Mouse (Mus musculus) regulatory T cell (primary cell): ENCODE data around the gene Inpp5f.

Experiments used
- in situ Hi-C: fragments of 300-600 bp; cut with MboI, MseI; formaldehyde crosslinking; loops from one replicate; pipeline ENCODE4 v1.15.1; 2025; ENCODE audit warnings: high pct_unique_total_duplicates

The Inpp5f gene

GRCm38 (mm10) chr7:128738041-128738440 is 126.9 kb downstream of the Inpp5f start:
- in situ Hi-C loops: no loop called here

- in situ Hi-C loops: no loop called here
These were observed 128.0 kb downstream of the Inpp5f start for GRCm38 (mm10) chr7:128739116-128739461.

- in situ Hi-C loops: no loop called here
These were observed 128.5 kb downstream of the Inpp5f start for GRCm38 (mm10) chr7:128739462-128740277.

GRCm38 (mm10) chr7:128740334-128740733 is 129.2 kb downstream of the Inpp5f start, which contains the start of gene Mcmbp:
Gene Mcmbp (minus strand): TSS chr7:128740495.
- in situ Hi-C loops: no loop called here

- in situ Hi-C loops: no loop called here
These were observed 132.8 kb downstream of the Inpp5f start for GRCm38 (mm10) chr7:128743898-128744297.

GRCm38 (mm10) chr7:128744684-128745485 is 133.8 kb downstream of the Inpp5f start, which contains the start of gene Sec23ip:
Gene Sec23ip (plus strand): TSS chr7:128744943.
- in situ Hi-C loops: no loop called here
